Mouse (Mus musculus): Measurements from ENCODE around the gene Nucks1.

- no peak for TF ChIP-seq MAFK (IDR thresholded peaks at IDR 0.05; ENCODE audit: insufficient replicate concordance, low read length)
- no peak for TF ChIP-seq CTCF (conservative IDR thresholded peaks at IDR 0.05 in 1 of 2, IDR thresholded peaks at IDR 0.05 in 1 of 2; ENCODE audit: low read depth in 2 of 2, low read length in 2 of 2)
- TF ChIP-seq POLR2A (IDR thresholded peaks at IDR 0.05; ENCODE audit: low read depth, low read length) = no peak
- TF ChIP-seq EP300 (IDR thresholded peaks at IDR 0.05; ENCODE audit: low read length) = no peak
Measured at GRCm38 (mm10) chr1:131964100-131964499, 53.8 kb downstream of the Nucks1 start.

Measured in CH12.LX (cell line).